Mouse (Mus musculus) cerebellum, adult 2 months (tissue): ENCODE data around the gene Hist1h3d. TPM values are rescaled to one million over a fixed set of nuclear protein-coding genes. Genes with fewer than 3 reads are reported as not detected.

ENCODE experiments used
- DNase-seq, 2 experiments: peaks; one replicate each; pipeline ENCODE4 v3.0.0; 2021
- H3K27ac ChIP-seq: fragments of 200-500 bp; 2 replicates; pipeline ENCODE4 v1.5.1; 2012; ENCODE audit warnings: low read length, control low read depth, inconsistent platforms; ENCODE audit not compliant: insufficient read depth
- H3K27me3 ChIP-seq: fragments of 200-500 bp; 2 replicates; pipeline ENCODE4 v1.6.1; 2012; ENCODE audit warnings: inconsistent platforms, mild to moderate bottlenecking, low read length, moderate library complexity; ENCODE audit not compliant: control insufficient read depth, insufficient read depth
- H3K4me1 ChIP-seq: fragments of 200-500 bp; 2 replicates; pipeline ENCODE4 v1.6.1; 2011; ENCODE audit warnings: low read length; ENCODE audit not compliant: control insufficient read depth, insufficient read depth
- H3K4me3 ChIP-seq: fragments of 200-500 bp; replicated peaks from 2 replicates; pipeline ENCODE3; 2011; ENCODE audit warnings: mild to moderate bottlenecking, low read depth, low read length, control low read depth; ENCODE audit not compliant: insufficient read depth
- CTCF ChIP-seq: fragments of 200-500 bp; IDR thresholded peaks from 2 replicates; pipeline ENCODE4 v1.5.1; 2011; ENCODE audit warnings: low read depth, mild to moderate bottlenecking, control low read depth, low read length, moderate library complexity, borderline replicate concordance; ENCODE audit not compliant: insufficient read depth
- POLR2A ChIP-seq: fragments of 200-500 bp; IDR thresholded peaks from 2 replicates; pipeline ENCODE4 v1.6.1; 2011; ENCODE audit warnings: low read length, control low read depth, borderline replicate concordance; ENCODE audit not compliant: insufficient read depth
- WGBS: fragments of 180-500 bp; shearing (Covaris S2); methylation state at CpG from one replicate; pipeline ENCODE4 v1.1.7; 2018; 5-methylcytosine and 5-hydroxymethylcytosine counted together
- polyA plus RNA-seq: library from polyadenylated mRNA; depleted of rRNA; stranded (reverse); fragments of >200 nt; gene quantifications from 2 replicates; pipeline ENCODE4 v1.2.3, GENCODE M21; 2012

Gene Hist1h3d
- polyA plus RNA-seq, 1 experiment, result 2.0 TPM

- peak; percentile 69 to 77 for DNase-seq
Measured at GRCm38 (mm10) chr13:23597957-23598356, 22.4 kb downstream of the Hist1h3d start.

GRCm38 (mm10) chr13:23603182-23603699 is 27.7 kb downstream of the Hist1h3d start:
- H3K27me3 ChIP-seq, result no peaks in the 10 kb centered on the region
- DNase-seq, result no peak
- no peaks in the 10 kb centered on the region for H3K4me1 ChIP-seq
- H3K4me3 ChIP-seq, result no peak overlapping the region
- WGBS, result 85% methylated on average over 7 of the region's 7 CpGs
- H3K27ac ChIP-seq, result no peak overlapping the region
- TF ChIP-seq CTCF, result no peak
- no peak for TF ChIP-seq POLR2A

More at GRCm38 (mm10) chr13:23597957-23598356, 22.4 kb downstream of the Hist1h3d start:
- H3K4me3 ChIP-seq, result no peak overlapping the region
- no peak overlapping the region for H3K27ac ChIP-seq
- TF ChIP-seq POLR2A (no peak), CTCF (peak; percentile 69)
- peaks cover 1% of the 10 kb centered on the region; the same call in 1 of the 2 replicates for H3K4me1 ChIP-seq
- WGBS, result 9% methylated on average over 9 of the region's 9 CpGs
- H3K27me3 ChIP-seq, result no peaks in the 10 kb centered on the region

DNA sequence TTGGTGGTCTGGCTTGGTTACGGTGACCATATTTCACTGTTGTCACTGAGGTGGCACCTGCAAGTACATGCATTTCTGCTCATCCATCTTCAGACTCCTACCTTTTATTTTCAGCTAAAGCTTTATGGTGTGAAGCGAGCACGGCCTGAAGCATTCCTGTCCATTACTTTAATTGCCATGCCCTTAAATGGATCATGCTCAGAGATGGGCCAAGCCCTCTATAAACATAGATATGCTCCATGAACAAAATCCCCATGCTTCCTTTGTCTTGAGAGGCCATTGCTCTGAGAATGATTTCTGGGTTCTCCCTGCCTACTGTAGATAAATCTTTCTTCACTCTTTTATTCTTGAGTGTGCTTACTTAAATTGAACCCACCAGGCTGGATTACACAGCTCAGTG is 28.9 kb downstream of the Hist1h3d start:
- H3K4me1 ChIP-seq, result no peaks in the 10 kb centered on the region
- WGBS, result 96% methylated on average over 3 of the region's 3 CpGs
- H3K4me3 ChIP-seq, result no peak overlapping the region
- TF ChIP-seq CTCF (no peak), POLR2A (no peak)
- no peaks in the 10 kb centered on the region for H3K27me3 ChIP-seq
- no peak overlapping the region for H3K27ac ChIP-seq
- DNase-seq, result no peak

DNA sequence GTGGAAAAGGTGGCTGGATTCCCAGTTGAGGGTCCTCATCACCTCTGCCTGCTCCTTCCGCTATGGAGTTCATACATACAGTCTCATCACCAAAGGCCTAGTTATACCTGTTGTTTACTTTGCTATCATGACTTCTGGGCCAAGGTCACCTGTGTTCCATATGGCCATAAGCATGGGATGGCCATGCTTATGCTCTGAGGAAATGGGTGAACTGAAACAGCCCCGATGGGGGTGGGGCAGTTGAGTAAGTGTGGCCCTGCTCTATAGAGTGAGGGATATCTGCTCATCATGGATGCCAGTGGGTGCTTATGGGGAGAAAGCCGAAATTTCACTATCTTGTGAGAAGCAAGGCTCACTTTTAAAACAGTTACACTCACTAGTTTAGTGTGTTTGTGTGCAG is 29.5 kb downstream of the Hist1h3d start:
- 87% methylated on average over 3 of the region's 3 CpGs for WGBS
- Histone ChIP-seq H3K4me1 (no peaks in the 10 kb centered on the region), H3K27ac (no peak overlapping the region), H3K27me3 (no peaks in the 10 kb centered on the region), H3K4me3 (no peak overlapping the region)
- no peak for TF ChIP-seq POLR2A
- TF ChIP-seq CTCF, result no peak
- DNase-seq, result no peak

DNA sequence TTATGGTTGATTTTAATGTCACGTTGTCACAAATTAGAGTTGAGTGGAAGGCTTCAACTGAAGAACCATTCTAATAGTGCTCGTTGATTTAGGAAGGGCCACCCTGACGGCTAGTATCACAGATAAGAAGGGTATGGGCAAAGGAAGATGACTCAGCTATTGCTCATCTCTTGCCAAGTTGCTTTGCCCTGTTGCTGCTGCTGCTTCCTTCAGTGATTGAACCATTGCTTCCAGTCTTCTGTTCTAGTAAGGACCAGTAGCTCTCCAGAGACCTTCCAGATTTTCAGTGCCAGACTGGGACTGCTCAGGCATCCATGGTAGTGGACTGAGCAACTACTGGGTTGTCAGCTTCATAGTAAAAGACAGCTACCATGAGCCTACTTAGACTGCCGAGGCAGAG is 33.6 kb downstream of the Hist1h3d start:
- TF ChIP-seq CTCF (no peak), POLR2A (no peak)
- no peak overlapping the region for H3K4me3 ChIP-seq
- DNase-seq, result no peak
- H3K27me3 ChIP-seq, result no peaks in the 10 kb centered on the region
- H3K4me1 ChIP-seq, result no peaks in the 10 kb centered on the region
- H3K27ac ChIP-seq, result no peak overlapping the region
- WGBS, result 91% methylated on average over 4 of the region's 4 CpGs

DNA sequence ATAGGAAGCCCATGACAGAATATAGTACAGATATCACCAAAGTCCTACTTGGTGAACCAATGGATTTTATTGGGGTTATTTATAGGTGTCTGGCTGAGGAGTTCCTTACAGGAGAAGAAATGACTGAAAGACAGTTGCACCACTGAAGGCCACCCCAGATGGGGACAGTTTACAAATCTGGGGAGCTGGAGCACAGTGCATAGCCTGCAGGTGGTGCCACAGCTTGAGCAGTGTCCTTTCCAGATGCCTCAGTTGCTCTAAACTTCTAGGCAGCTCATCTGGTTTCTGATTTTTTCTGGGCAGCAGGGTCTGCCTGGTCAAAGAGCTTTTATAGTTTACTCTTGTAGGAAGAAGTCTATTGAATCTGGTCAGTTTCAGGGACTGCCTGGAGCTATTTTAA is 34.3 kb downstream of the Hist1h3d start:
- TF ChIP-seq CTCF (no peak), POLR2A (no peak)
- H3K27me3 ChIP-seq, result no peaks in the 10 kb centered on the region
- no peaks in the 10 kb centered on the region for H3K4me1 ChIP-seq
- no peak for DNase-seq
- no peak overlapping the region for H3K4me3 ChIP-seq
- H3K27ac ChIP-seq, result no peak overlapping the region

GRCm38 (mm10) chr13:23610393-23610792 is 34.8 kb downstream of the Hist1h3d start:
- no peak for DNase-seq
- no peak overlapping the region for H3K27ac ChIP-seq
- no peaks in the 10 kb centered on the region for H3K27me3 ChIP-seq
- WGBS, result 73% methylated on average over 2 of the region's 2 CpGs
- no peak for TF ChIP-seq CTCF
- TF ChIP-seq POLR2A, result no peak
- no peak overlapping the region for H3K4me3 ChIP-seq
- no peaks in the 10 kb centered on the region for H3K4me1 ChIP-seq

GRCm38 (mm10) chr13:23611638-23612037 is 36.1 kb downstream of the Hist1h3d start:
- TF ChIP-seq CTCF, result no peak
- no peak for TF ChIP-seq POLR2A
- Histone ChIP-seq H3K4me3 (no peak overlapping the region), H3K27ac (no peak overlapping the region), H3K4me1 (no peaks in the 10 kb centered on the region), H3K27me3 (no peaks in the 10 kb centered on the region)
- no peak for DNase-seq
- 84% methylated on average over 3 of the region's 3 CpGs for WGBS
